Mouse (Mus musculus) kidney, adult 2 months (tissue): ENCODE results near the gene Ap3b1. TPM values are rescaled to one million over a fixed set of nuclear protein-coding genes. Genes with fewer than 3 reads are reported as not detected.

ENCODE experiments used
- DNase-seq: peaks from one replicate; pipeline ENCODE4 v3.0.0; 2021
- H3K27ac ChIP-seq: fragments of 200-500 bp; 2 replicates; pipeline ENCODE4 v1.5.1; 2012; ENCODE audit warnings: low read depth, low read length, control low read depth, inconsistent platforms; ENCODE audit not compliant: insufficient read depth
- H3K27me3 ChIP-seq: fragments of 200-500 bp; replicated peaks from 2 replicates; pipeline ENCODE4 v1.6.1; 2012; ENCODE audit warnings: mild to moderate bottlenecking, moderate library complexity, low read length, inconsistent platforms; ENCODE audit not compliant: control insufficient read depth, insufficient read depth
- H3K36me3 ChIP-seq: fragments of 200-500 bp; 2 replicates; pipeline ENCODE4 v1.6.1; 2012; ENCODE audit warnings: mild to moderate bottlenecking, moderate library complexity, low read length, inconsistent platforms; ENCODE audit not compliant: control insufficient read depth, insufficient read depth
- H3K4me1 ChIP-seq: fragments of 200-500 bp; 2 replicates; pipeline ENCODE4 v1.6.1; 2011; ENCODE audit warnings: low read length; ENCODE audit not compliant: control insufficient read depth, insufficient read depth
- H3K4me3 ChIP-seq: fragments of 200-500 bp; 2 replicates; pipeline ENCODE4 v1.5.1; 2011; ENCODE audit warnings: mild to moderate bottlenecking, low read depth, low read length, control low read depth; ENCODE audit not compliant: insufficient read depth
- CTCF ChIP-seq: fragments of 200-500 bp; conservative IDR thresholded peaks from 2 replicates; pipeline ENCODE4 v1.5.1; 2011; ENCODE audit warnings: low read depth, mild to moderate bottlenecking, control low read depth, low read length, moderate library complexity, mixed read lengths; ENCODE audit not compliant: insufficient read depth, insufficient read length
- POLR2A ChIP-seq: fragments of 200-500 bp; IDR thresholded peaks from one replicate; pipeline ENCODE4 v1.6.1; 2011; ENCODE audit warnings: low read depth, low read length, control low read depth
- whole genome bisulfite sequencing: fragments of 180-500 bp; shearing (Covaris S2); methylation state at CpG from one replicate; pipeline ENCODE4 v1.1.7; 2018; 5-methylcytosine and 5-hydroxymethylcytosine counted together
- polyA plus RNA-seq: library from polyadenylated mRNA; depleted of rRNA; stranded (reverse); fragments of >200 nt; gene quantifications from 2 replicates; pipeline ENCODE4 v1.2.3, GENCODE M21; 2012

Gene Ap3b1
- polyA plus RNA-seq, 1 experiment: 49.4 TPM

DNA sequence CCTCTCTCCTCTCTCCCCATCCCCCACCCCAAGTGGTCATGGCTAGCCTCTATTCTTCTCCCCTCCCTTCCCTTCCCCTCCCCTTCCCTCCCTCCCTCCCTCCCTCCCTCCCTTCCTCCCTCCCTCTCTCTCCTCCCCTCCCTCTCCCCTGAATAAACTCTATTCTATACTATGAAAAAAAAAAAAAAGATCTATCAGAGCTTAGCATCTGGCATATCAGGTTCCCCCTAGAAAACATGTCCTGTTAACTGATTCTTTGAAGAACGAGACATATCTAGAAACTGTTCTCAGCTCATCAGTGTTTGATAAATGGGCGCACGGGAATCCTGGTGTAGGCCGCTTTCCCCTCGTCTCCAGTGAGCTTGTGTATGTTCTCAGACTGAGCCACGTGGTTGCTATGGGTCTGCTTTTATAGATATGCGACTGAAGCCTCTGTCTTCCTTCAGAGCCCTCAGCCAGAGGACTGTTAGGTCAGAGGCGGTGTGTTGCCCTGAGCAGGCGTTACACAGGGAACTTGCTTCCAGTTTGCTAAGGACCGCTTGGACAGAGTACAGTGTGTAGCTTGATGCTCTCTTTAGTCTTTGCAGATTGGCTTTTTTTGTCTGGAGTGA is 154.5 kb downstream of the Ap3b1 start:
- TF ChIP-seq CTCF (no peak), POLR2A (no peak)
- no peaks in the 10 kb centered on the region for H3K4me1 ChIP-seq
- DNase-seq: no peak
- no peak overlapping the region for H3K4me3 ChIP-seq
- 86% methylated on average over 10 of the region's 10 CpGs for WGBS
- H3K27me3 ChIP-seq: no peaks in the 10 kb centered on the region
- no peak overlapping the region for H3K27ac ChIP-seq
- H3K36me3 ChIP-seq: no peaks in the 10 kb centered on the region; the same call in 1 of the 2 replicates

DNA sequence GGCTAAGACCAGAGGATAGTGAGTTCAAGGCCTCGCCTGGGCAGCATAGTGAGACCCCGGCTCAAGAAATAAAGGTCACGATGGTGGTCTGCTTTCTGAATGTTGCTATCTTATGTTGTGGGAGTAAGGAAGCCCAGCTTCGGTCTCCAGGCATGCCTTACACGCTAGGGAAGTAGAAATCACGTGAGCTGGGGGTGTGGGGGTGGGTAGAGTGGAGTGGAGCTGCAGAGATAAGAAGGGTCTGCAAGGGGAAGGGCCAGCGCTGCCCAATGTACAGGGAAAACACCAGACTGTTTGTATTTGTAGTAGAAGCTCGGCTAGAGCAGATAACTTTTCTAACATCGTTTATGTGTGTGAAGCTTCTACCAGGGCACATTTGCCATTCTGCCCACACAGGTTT is 155.1 kb downstream of the Ap3b1 start:
- 90% methylated on average over 9 of the region's 9 CpGs for WGBS
- no peaks in the 10 kb centered on the region; the same call in 1 of the 2 replicates for H3K36me3 ChIP-seq
- no peak for TF ChIP-seq CTCF
- TF ChIP-seq POLR2A: no peak
- no peaks in the 10 kb centered on the region for H3K27me3 ChIP-seq
- H3K4me1 ChIP-seq: no peaks in the 10 kb centered on the region
- no peak for DNase-seq
- H3K27ac ChIP-seq: no peak overlapping the region
- H3K4me3 ChIP-seq: no peak overlapping the region

DNA sequence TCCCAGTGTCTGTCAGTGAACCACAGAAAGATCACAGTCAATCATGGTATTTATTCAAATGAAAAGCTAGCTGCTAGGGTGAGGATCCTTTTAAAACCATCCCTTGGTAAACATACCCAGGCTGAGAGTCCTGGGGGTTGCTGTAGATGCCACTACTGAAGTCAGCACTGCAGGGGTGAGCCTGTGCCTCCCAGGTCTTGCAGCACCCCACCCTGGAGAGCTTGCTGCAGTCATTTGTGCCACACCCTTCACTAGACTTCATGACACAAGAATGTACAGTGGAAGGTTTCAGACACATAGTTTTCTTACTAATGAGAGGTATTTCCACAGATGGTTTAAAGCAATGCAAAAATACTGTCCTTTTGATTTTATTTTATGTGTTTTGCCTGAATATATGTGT is 156.2 kb downstream of the Ap3b1 start:
- Histone ChIP-seq H3K36me3 (no peaks in the 10 kb centered on the region; the same call in 1 of the 2 replicates), H3K27me3 (no peaks in the 10 kb centered on the region), H3K4me1 (no peaks in the 10 kb centered on the region), H3K4me3 (no peak overlapping the region), H3K27ac (no peak overlapping the region)
- TF ChIP-seq CTCF (no peak), POLR2A (no peak)
- no peak for DNase-seq

DNA sequence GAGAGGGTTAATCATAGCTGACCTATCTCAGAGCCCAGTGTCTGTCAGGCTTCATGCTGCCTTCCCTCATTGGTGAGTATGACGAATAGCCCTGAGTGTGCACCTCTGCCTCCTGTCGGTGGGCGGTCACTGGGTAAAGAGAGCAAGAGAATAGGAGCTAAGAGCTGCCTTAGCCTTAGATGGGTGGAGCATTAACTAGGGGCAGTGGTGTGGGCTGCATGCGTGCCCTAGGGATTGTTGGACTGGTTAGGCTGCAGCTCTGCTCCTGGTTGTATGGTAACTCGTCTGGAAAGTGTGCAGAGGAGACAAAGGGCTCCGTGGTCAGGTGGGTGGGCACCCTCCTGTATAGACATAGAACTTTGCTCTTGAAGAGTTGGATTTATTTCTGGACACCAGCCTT is 157.8 kb downstream of the Ap3b1 start:
- H3K4me1 ChIP-seq: no peaks in the 10 kb centered on the region
- H3K4me3 ChIP-seq: no peak overlapping the region
- WGBS: 56% methylated on average over 6 of the region's 6 CpGs
- no peak for DNase-seq
- no peaks in the 10 kb centered on the region for H3K27me3 ChIP-seq
- no peak for TF ChIP-seq POLR2A
- no peak for TF ChIP-seq CTCF
- H3K36me3 ChIP-seq: no peaks in the 10 kb centered on the region
- no peak overlapping the region for H3K27ac ChIP-seq

DNA sequence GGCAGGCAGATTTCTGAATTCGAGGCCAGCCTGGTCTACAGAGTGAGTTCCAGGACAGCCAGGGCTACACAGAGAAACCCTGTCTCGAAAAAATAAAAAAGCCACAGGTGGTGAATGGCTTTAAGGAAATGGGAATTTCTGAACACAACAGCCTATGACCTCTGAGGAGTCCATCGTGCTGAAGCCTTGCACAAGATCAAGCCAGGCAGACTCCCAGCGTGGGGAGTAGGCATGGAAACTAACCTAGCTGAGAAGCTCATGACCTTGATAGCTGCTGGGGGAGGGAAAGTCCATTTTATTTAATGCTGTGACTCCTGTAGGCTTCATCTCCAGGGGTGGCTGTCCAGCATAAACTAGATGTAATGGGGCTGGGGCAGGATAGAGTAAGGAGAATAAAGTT is 159.4 kb downstream of the Ap3b1 start:
- TF ChIP-seq POLR2A: no peak
- no peak for TF ChIP-seq CTCF
- no peaks in the 10 kb centered on the region for H3K27me3 ChIP-seq
- no peaks in the 10 kb centered on the region for H3K4me1 ChIP-seq
- H3K4me3 ChIP-seq: no peak overlapping the region
- no peaks in the 10 kb centered on the region for H3K36me3 ChIP-seq
- H3K27ac ChIP-seq: no peak overlapping the region
- 86% methylated on average over 4 of the region's 4 CpGs for WGBS
- DNase-seq: no peak

DNA sequence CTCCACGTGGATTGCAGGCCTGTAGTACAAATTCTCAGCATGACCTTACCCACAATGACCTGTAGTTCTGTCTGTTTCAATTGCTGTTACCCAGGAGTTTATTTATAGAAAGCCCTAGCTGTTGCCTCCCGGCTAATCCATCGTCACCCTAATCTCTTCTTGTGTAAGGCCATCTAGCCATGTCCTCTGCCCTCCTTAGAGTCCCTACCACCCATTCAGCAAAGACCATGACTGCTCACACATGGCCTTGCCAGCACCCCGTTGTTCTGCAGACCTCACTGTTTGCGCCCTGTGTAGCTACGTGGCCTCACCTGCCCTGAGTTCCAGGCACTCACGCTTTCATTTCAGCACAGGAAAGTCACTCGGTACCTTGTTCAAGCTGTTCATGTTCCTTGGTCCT is 160.5 kb downstream of the Ap3b1 start:
- no peak overlapping the region for H3K27ac ChIP-seq
- no peaks in the 10 kb centered on the region for H3K36me3 ChIP-seq
- WGBS: 80% methylated on average over 8 of the region's 8 CpGs
- H3K27me3 ChIP-seq: no peaks in the 10 kb centered on the region
- DNase-seq: no peak
- no peak overlapping the region for H3K4me3 ChIP-seq
- H3K4me1 ChIP-seq: no peaks in the 10 kb centered on the region
- TF ChIP-seq POLR2A: no peak
- TF ChIP-seq CTCF: no peak

DNA sequence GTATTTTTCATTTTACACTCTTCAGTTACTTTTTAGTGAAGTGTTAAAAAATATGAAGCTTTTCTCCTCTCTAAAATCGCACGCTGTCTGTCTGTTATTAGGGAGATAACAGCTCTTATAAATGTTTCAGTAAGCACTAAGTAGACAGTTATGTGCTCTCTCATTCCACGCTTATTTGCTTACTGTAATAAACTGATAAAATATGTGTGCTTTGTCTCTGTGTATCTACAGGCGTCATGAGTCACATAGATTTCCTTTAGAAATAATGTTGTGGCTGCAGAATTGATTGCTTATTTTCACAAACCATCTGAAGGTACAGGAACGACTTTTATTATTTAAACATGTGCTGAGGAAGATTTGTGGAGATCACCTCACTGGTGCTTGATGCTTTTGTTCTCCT is 164.5 kb downstream of the Ap3b1 start:
- Histone ChIP-seq H3K27me3 (no peaks in the 10 kb centered on the region), H3K4me1 (no peaks in the 10 kb centered on the region), H3K4me3 (no peak overlapping the region), H3K27ac (no peak overlapping the region), H3K36me3 (peaks cover 3% of the 10 kb centered on the region)
- DNase-seq: no peak
- WGBS: 63% methylated on average over 5 of the region's 5 CpGs
- no peak for TF ChIP-seq CTCF

DNA sequence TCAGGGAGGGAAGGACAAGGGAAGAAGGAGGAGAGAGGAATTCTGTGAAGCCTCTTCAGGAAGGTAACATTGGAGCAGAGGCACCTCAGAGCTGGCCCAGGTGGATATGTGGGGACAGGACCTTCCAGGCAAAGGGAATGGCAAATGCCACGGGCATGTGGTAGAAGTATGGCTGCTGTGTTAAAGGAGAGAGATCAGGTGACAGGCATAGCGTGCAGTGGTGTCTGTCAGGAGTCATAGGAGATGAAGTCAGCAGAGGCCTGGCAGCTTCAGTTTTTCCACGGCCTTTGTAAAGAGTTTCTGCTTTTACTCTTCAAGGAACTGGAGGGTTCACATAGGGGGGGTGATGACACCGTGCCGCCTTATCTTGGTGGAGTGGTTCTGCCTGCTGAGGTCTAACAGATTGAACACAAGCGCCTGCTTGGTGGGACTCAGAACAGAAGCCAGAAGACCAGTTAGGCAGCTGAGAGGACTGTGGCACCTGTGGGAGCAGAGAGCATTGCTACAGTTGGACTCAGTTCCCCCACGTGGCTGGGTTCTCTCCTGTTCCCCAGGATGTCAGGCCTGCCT is 166.0 kb downstream of the Ap3b1 start:
- no peak overlapping the region for H3K4me3 ChIP-seq
- H3K27me3 ChIP-seq: no peaks in the 10 kb centered on the region
- H3K4me1 ChIP-seq: no peaks in the 10 kb centered on the region
- H3K36me3 ChIP-seq: peaks cover 3% of the 10 kb centered on the region
- TF ChIP-seq POLR2A (no peak), CTCF (no peak)
- no peak for DNase-seq
- no peak overlapping the region for H3K27ac ChIP-seq
- 86% methylated on average over 7 of the region's 7 CpGs for WGBS
